Mouse (Mus musculus) heart, postnatal 4 days (tissue): ENCODE measurements around the gene Vmn1r86. TPM values are rescaled to one million over a fixed set of nuclear protein-coding genes. Genes with fewer than 3 reads are reported as not detected.
"Not testable (repeated sequence)": the region's sequence is repeated elsewhere in the genome, so short reads cannot be mapped to it uniquely, and the experiment has no call there.

Experiments used
- DNase-seq: peaks from one replicate; pipeline ENCODE4 v3.0.0; 2021
- total RNA-seq, 2 experiments: library from RNA; stranded (reverse); gene quantifications; 2 replicates each; pipeline ENCODE4 v1.2.3; 2021

Vmn1r86 gene
- total RNA-seq = not detected

GRCm38 (mm10) chr7:13119817-13120216, at the start of gene Vmn1r86:
Gene Vmn1r86 (minus strand): TSS chr7:13119917.
- DNase-seq = no peak

DNA sequence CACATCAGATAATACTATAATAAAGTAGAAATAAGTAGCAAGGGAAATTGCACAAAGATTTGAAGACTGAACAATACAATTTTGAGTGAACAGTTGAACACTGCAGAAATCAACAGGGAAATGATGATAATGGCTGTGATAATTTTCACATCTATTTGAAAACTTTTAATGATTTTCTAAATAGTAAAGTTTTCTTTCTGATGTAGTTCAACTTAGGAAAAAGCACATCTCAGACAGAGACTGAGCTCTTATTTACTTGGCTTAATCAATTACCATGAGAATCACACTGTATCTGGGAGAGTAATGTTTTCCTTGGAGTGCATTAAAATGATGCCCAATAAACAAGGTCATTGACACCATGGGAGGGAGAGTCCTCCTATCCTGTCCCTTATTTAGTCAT, 39.6 kb upstream of the Vmn1r86 start, which contains the start of gene Vmn1r88:
Gene Vmn1r88, plus strand, starts transcription at position 301 of the 400 bp plus-strand sequence.
- DNase-seq = no peak

- DNase-seq = no peak
Measured at GRCm38 (mm10) chr7:13140057-13140456, 20.3 kb upstream of the Vmn1r86 start, which contains the start of gene Vmn1r87. Gene Vmn1r87 (minus strand): TSS chr7:13140157.

DNA sequence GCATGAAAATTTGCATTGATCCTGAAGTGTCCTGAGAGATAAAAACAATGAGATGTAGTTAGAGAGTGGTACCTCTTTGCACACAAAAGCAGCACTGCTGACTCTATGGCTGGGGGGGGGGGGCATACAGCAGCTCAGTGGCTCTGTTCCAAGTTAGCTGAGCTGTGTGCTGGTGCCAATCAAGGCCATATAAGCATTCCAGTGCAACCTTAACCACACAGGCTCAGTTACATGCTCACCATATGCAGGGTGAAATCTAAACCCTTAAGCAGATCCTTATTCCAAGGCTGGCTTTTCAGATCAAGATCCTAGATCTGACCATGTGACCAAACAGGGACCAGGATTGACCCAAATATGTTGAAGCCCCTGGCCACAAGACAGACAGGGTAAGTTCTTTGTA, 17.6 kb upstream of the Vmn1r86 start:
- no peak for DNase-seq

- no peak for DNase-seq
Measured at GRCm38 (mm10) chr7:13131856-13132255, 12.1 kb upstream of the Vmn1r86 start.

GRCm38 (mm10) chr7:13123554-13124153, 3.9 kb upstream of the Vmn1r86 start:
- peak; percentile 21 for DNase-seq

- no peak for DNase-seq
Measured at GRCm38 (mm10) chr7:13095073-13095472, 24.6 kb downstream of the Vmn1r86 start, which contains the start of gene Vmn1r85. Gene Vmn1r85 (minus strand): TSS chr7:13095173.

GRCm38 (mm10) chr7:13072293-13072692, 47.4 kb downstream of the Vmn1r86 start:
- DNase-seq = no peak

DNA sequence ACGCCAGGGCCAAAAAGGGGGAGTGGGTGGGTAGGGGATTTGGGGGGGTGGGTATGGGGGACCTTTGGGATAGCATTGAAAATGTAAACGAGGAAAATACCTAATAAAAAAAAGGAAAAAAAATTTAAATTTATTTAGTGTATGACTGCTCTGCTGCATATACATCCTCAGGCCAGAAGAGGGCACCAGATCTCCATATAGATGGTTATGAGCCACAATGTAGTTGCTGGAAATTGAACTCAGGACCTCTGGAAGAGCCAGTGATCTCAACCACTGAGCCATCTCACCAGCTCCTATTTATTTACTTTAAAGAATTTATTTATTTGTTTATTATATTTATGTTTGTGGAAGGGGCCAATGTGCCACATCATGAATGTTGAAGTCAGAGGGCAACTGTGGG, 56.3 kb downstream of the Vmn1r86 start:
- DNase-seq = not testable (repeated sequence)

- no peak for DNase-seq
Measured at GRCm38 (mm10) chr7:13059536-13059935, 60.2 kb downstream of the Vmn1r86 start.

- no peak for DNase-seq
Measured at GRCm38 (mm10) chr7:13056913-13057700, 62.6 kb downstream of the Vmn1r86 start.

DNA sequence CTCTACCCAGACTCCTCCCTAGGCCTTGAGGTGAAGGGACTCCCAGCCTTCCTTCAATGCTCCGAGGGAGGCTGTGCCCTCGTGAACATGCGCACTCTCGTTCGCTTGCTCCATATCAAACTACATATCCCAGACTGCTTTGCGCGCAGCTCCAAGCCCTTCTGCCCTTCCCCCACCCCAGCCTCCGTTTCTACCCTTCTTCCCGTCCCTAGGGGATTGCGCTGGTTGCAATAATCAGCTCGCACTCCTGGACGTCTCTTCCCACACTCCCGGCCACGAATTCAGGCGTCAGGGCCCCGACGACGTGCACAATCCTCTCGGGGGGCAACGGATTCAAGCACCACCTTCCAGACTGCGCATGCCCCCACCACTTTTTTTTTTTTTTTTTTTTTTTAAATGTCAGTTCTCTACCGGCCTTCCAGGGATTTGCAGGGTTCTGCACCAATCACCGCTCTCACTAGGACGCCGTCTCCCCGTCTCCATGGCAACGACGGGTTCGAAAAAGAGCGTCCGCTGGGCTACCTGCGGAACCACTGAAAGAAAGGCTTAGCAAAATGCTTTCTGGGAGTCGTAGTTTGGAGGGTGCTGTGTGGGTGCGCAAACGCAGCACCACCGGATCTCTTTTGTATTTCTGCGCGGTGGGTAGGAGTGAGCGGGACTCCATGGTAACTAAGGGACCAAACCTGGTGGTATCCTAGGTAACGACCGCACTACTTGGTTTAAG, 65.3 kb downstream of the Vmn1r86 start, which contains the start of gene Mzf1:
Gene Mzf1, minus strand, starts transcription at position 478 of the 724 bp plus-strand sequence.
- DNase-seq = peak; percentile 90

DNA sequence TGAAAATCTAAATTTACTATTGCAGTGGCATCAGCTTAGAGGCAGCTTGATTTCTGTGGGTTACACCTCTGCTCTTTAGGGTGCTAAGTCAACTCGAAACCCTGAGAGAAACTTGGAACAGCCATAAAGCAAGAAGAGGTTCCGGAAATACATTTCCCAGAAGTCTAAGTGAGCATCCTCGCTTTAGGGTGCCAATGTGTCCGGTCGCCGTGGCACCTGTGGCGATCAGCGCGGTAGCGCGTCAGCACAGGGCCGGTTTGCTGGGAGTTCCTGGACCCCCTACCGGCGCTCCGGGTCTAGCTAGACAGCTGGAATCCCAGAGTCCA, 65.8 kb downstream of the Vmn1r86 start:
- no peak for DNase-seq

GRCm38 (mm10) chr7:13053501-13053900, 66.2 kb downstream of the Vmn1r86 start:
- DNase-seq = no peak

GRCm38 (mm10) chr7:13053001-13053400, 66.7 kb downstream of the Vmn1r86 start:
- DNase-seq = no peak

Other genes starting within 250 kb of the Vmn1r86 start
- gene Zfp128, start 238.7 kb downstream of the Vmn1r86 start, total RNA-seq = 1 to 10 TPM; 3.3 to 4.3 TPM
- 1 to 10 TPM; 7.1 to 7.3 TPM for gene Zscan22, start 222.1 kb downstream of the Vmn1r86 start, total RNA-seq
- gene Rps5, start 197.6 kb downstream of the Vmn1r86 start, total RNA-seq = 100 to 1,000 TPM; 857 to 895 TPM
- under 1 TPM; 0.38 to 0.67 TPM for gene Rnf225, start 192.5 kb downstream of the Vmn1r86 start, total RNA-seq
- gene Zfp324, start 154.1 kb downstream of the Vmn1r86 start, total RNA-seq = 1 to 10 TPM; 4.9 to 5.4 TPM
- 1 to 10 TPM; 3.3 to 4.3 TPM for gene Zfp446, start 142.1 kb downstream of the Vmn1r86 start, total RNA-seq
- gene Slc27a5, start 121.7 kb downstream of the Vmn1r86 start, total RNA-seq = not detected
- 100 to 1,000 TPM; 240 to 249 TPM for gene Trim28, start 120.8 kb downstream of the Vmn1r86 start, total RNA-seq
- gene Zbtb45, start 109.9 kb downstream of the Vmn1r86 start, total RNA-seq = 10 to 100 TPM; 11.0 to 12.1 TPM
- 100 to 1,000 TPM; 114 to 129 TPM for gene Chmp2a, start 85.1 kb downstream of the Vmn1r86 start, total RNA-seq
- gene Ube2m, start 81.6 kb downstream of the Vmn1r86 start, total RNA-seq = 100 to 1,000 TPM; 193 to 202 TPM
- 1 to 10 TPM; 1.2 TPM for gene Mzf1, start 65.2 kb downstream of the Vmn1r86 start, total RNA-seq
- gene Vmn1r85, start 24.7 kb downstream of the Vmn1r86 start, total RNA-seq = not detected
- not detected for gene Vmn1r87, start 20.2 kb upstream of the Vmn1r86 start, total RNA-seq
- gene Vmn1r88, start 39.7 kb upstream of the Vmn1r86 start, total RNA-seq = under 1 TPM; 0.07 to 0.12 TPM
- gene Vmn1r89, start 93.1 kb upstream of the Vmn1r86 start, total RNA-seq = not detected
- gene Lig1, start 157.4 kb upstream of the Vmn1r86 start, total RNA-seq = 10 to 100 TPM; 44.3 to 45.5 TPM
- gene Zswim9, start 158.8 kb upstream of the Vmn1r86 start, total RNA-seq = 1 to 10 TPM; 5.8 to 6.5 TPM
- under 1 TPM; 0.27 to 0.43 TPM for gene Pla2g4c, start 204.7 kb upstream of the Vmn1r86 start, total RNA-seq